ENCODE assay signal across 27 mouse cellular contexts in the genomic region with DNA sequence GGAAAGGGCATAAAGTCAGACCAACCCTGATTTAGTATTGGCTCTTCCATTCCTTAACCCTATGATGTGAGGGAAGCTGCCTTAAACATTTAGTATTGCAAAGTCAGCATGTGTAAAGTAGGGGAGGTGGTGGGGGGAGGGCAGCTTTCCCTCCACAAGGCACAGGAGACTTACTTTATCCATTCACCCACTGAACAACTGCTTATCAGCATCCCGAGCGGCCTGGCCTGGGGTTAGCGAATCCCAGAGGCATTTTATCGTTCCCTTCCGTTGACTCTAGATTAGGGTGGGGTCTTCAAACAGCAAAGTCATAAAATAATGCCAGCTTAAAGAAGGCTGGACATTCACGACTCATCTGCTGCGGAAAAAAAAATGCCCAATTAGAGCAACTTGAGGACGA. TPM values are rescaled to one million over a fixed set of nuclear protein-coding genes. Genes with fewer than 3 reads are reported as not detected.
DNase-seq lines count a peak whose midpoint lies in the region; ATAC-seq and TF ChIP-seq lines count a peak whose summit lies in the region.
"Had no signal": no experiment of that assay in that cellular context is flagged by ENCODE, and none has a peak within 500 bp of the region (broad histone marks: within the 10 kb centered on the region; RNA-seq: fewer than 3 reads in every experiment).

No protein-coding gene starts in this region.

- no peaks in the 10 kb centered on the region for H3K9me3 ChIP-seq in heart, embryonic 16.5 days (replicated peaks; ENCODE audit: control insufficient read depth, low read length)
- H3K9me3 ChIP-seq in liver, embryonic 11.5 days (ENCODE audit: control insufficient read depth, low read length), result no peaks in the 10 kb centered on the region
- no peaks in the 10 kb centered on the region for H3K9me3 ChIP-seq in kidney, embryonic 16.5 days (ENCODE audit: low read length)
- H3K9me3 ChIP-seq: forebrain, embryonic 10.5 days; limb, embryonic 10.5 days; neural tube, embryonic 15.5 days had no signal

- DNase-seq in heart, adult 2 months, result no peak
- DNase-seq in heart, postnatal 36 days, result no peak
- no peak for DNase-seq in heart, adult 8-10 months (ENCODE audit: low spot score)
- DNase-seq in liver, embryonic 11.5 days (ENCODE audit: low spot score), result no peak
- DNase-seq: adrenal gland, adult 2 months; B cell, adult 2 months; cerebellum, postnatal 36 days; forebrain, postnatal 0 days; kidney, adult 8-10 months; kidney, postnatal 36 days; lung, adult 18-20 months; lung, postnatal 14 days; right cerebral cortex, postnatal 14 days; spleen, adult 18-20 months; thymus, adult 18-20 months; thymus, postnatal 4 days had no signal

- H3K4me3 ChIP-seq in heart, adult 2 months, result no peak overlapping the region
- H3K4me3 ChIP-seq in heart, embryonic 16.5 days (ENCODE audit: low read length), result no peak overlapping the region
- H3K4me3 ChIP-seq in liver, embryonic 11.5 days (ENCODE audit: low read depth, low read length), result no peak overlapping the region
- no peak overlapping the region for H3K4me3 ChIP-seq in kidney, embryonic 16.5 days (ENCODE audit: low read length)
- H3K4me3 ChIP-seq: forebrain, embryonic 10.5 days; limb, embryonic 10.5 days; neural tube, embryonic 15.5 days had no signal

- H3K27ac ChIP-seq in heart, adult 2 months, result peak overlapping the region; percentile 84
- H3K27ac ChIP-seq in heart, embryonic 16.5 days (ENCODE audit: low read length), result peak overlapping the region; percentile 88
- H3K27ac ChIP-seq in liver, embryonic 11.5 days (ENCODE audit: low read depth, low read length), result no peak overlapping the region
- H3K27ac ChIP-seq in kidney, embryonic 16.5 days (ENCODE audit: low read length), result no peak overlapping the region
- H3K27ac ChIP-seq: forebrain, embryonic 10.5 days; hindbrain, embryonic 14.5 days; limb, embryonic 10.5 days; neural tube, embryonic 15.5 days had no signal

- no peak for ATAC-seq in heart, embryonic 16.5 days (replicated peaks; ENCODE audit: extremely low read depth, insufficient read depth, low FRiP score)
- peak; percentile 65 for ATAC-seq in liver, embryonic 11.5 days (replicated peaks; ENCODE audit: low FRiP score)
- 0 out of 2 replicates have a peak, but pooled peaks have one; percentile 24 for ATAC-seq in megakaryocyte-erythroid progenitor cell, adult 5-6 weeks (replicated peaks; ENCODE audit: low FRiP score, low TSS enrichment, poor library complexity, severe bottlenecking)
- no peak for ATAC-seq in kidney, embryonic 16.5 days (ENCODE audit: low FRiP score, low TSS enrichment)
- ATAC-seq: forebrain, postnatal 0 days; midbrain, embryonic 16.5 days had no signal

- no peak overlapping the region for H3K4me2 ChIP-seq in heart, embryonic 16.5 days (ENCODE audit: low read depth, low read length)
- H3K4me2 ChIP-seq in liver, embryonic 11.5 days, result peak overlapping the region; percentile 23
- no peak overlapping the region for H3K4me2 ChIP-seq in kidney, embryonic 16.5 days (replicated peaks; ENCODE audit: low read depth, low read length)
- H3K4me2 ChIP-seq: hindbrain, embryonic 14.5 days; neural tube, embryonic 15.5 days had no signal

- TF ChIP-seq CTCF in heart, adult 2 months (IDR thresholded peaks at IDR 0.05), result no peak

- intact Hi-C loops in heart, adult 2 months (cut with DNase I), result no loop called here
- intact Hi-C loops in heart, postnatal 36 days (cut with DNase I), result no loop called here

- no peak for TF ChIP-seq EP300 in heart, adult 2 months (IDR thresholded peaks at IDR 0.05; ENCODE audit: insufficient read depth, low read depth, low read length)

- H3K36me3 ChIP-seq in heart, adult 2 months (ENCODE audit: control insufficient read depth, insufficient read depth, low read length), result no peaks in the 10 kb centered on the region
- no peaks in the 10 kb centered on the region for H3K36me3 ChIP-seq in heart, embryonic 16.5 days (ENCODE audit: control insufficient read depth, insufficient read depth)
- H3K36me3 ChIP-seq in liver, embryonic 11.5 days (ENCODE audit: control insufficient read depth, insufficient read depth, low read length), result no peaks in the 10 kb centered on the region
- H3K36me3 ChIP-seq in kidney, embryonic 16.5 days (ENCODE audit: insufficient read depth, low read length), result no peaks in the 10 kb centered on the region
- H3K36me3 ChIP-seq: forebrain, embryonic 10.5 days; limb, embryonic 10.5 days; neural tube, embryonic 15.5 days had no signal

- no peaks in the 10 kb centered on the region for H3K79me2 ChIP-seq in heart, adult 2 months (replicated peaks; ENCODE audit: control insufficient read depth, insufficient read depth, low read length)

- H3K9ac ChIP-seq in heart, adult 2 months (ENCODE audit: low read depth, low read length), result no peak overlapping the region
- H3K9ac ChIP-seq in heart, embryonic 16.5 days (ENCODE audit: low read length), result no peak overlapping the region
- H3K9ac ChIP-seq in liver, embryonic 11.5 days (ENCODE audit: low read depth, low read length), result no peak overlapping the region
- H3K9ac ChIP-seq in kidney, embryonic 16.5 days (replicated peaks; ENCODE audit: low read length), result no peak overlapping the region
- H3K9ac ChIP-seq: forebrain, postnatal 0 days; hindbrain, embryonic 14.5 days; neural tube, embryonic 15.5 days had no signal

- H3K4me1 ChIP-seq in heart, adult 2 months (ENCODE audit: control insufficient read depth, insufficient read depth, low read length), result peaks cover 19% of the 10 kb centered on the region
- peaks cover 56% of the 10 kb centered on the region for H3K4me1 ChIP-seq in heart, embryonic 16.5 days (ENCODE audit: control insufficient read depth, insufficient read depth, low read length)
- peaks cover 23% of the 10 kb centered on the region for H3K4me1 ChIP-seq in liver, embryonic 11.5 days (replicated peaks; ENCODE audit: control insufficient read depth, insufficient read depth, low read length)
- H3K4me1 ChIP-seq in kidney, embryonic 16.5 days (ENCODE audit: insufficient read depth, low read length), result peaks cover 7% of the 10 kb centered on the region; the same call in 1 of the 2 replicates

- TF ChIP-seq POLR2A in heart, adult 2 months (IDR thresholded peaks at IDR 0.05; ENCODE audit: insufficient read depth, low read depth, low read length), result no peak

- WGBS in heart, adult 2 months, result 40% methylated on average over 8 of the region's 8 CpGs
- 35% methylated on average over 8 of the region's 8 CpGs for WGBS in heart, embryonic 16.5 days
- WGBS in liver, embryonic 11.5 days, result 36% methylated on average over 8 of the region's 8 CpGs
- WGBS in kidney, embryonic 16.5 days, result 72% methylated on average over 8 of the region's 8 CpGs

- H3K27me3 ChIP-seq in heart, adult 2 months (ENCODE audit: control insufficient read depth, insufficient read depth, low read length), result no peaks in the 10 kb centered on the region
- no peaks in the 10 kb centered on the region for H3K27me3 ChIP-seq in heart, embryonic 16.5 days (ENCODE audit: control insufficient read depth, insufficient read depth, low read length)
- H3K27me3 ChIP-seq in liver, embryonic 11.5 days (replicated peaks; ENCODE audit: control insufficient read depth, insufficient read depth, low read length), result no peaks in the 10 kb centered on the region
- no peaks in the 10 kb centered on the region for H3K27me3 ChIP-seq in kidney, embryonic 16.5 days (ENCODE audit: insufficient read depth, low read length)
- H3K27me3 ChIP-seq: neural tube, embryonic 15.5 days had no signal

RNA-seq across cellular contexts. Expression of gene Wfikkn2, which starts 15.6 kb away (rescaled TPM):
- total RNA-seq in heart, adult 2 months (2021), result 1 to 10 TPM; 4.3 to 6.3 TPM
- 4.5 and 4.6 TPM in 2 replicates for polyA plus RNA-seq in heart, adult 2 months (2012; rRNA removed)
- 1 to 10 TPM; 4.0 to 4.2 TPM for total RNA-seq in heart, postnatal 36 days (2021)
- 3.1 and 3.7 TPM in 2 replicates for polyA plus RNA-seq in heart, embryonic 16.5 days (2015; fragmentation: Nextera tagmentation; extraction: Ambion mirVana)
- 1 to 10 TPM; 6.8 to 8.1 (median 7.5) TPM for total RNA-seq in heart, adult 8-10 months (2022)
- 0.36 and 0.38 TPM in 2 replicates for polyA plus RNA-seq in liver, embryonic 11.5 days (2014; fragmentation: Nextera tagmentation; extraction: Ambion mirVana)
- total RNA-seq in megakaryocyte-erythroid progenitor cell, adult 5-6 weeks (2014; fragmentation: Nextera tagmentation), result 0.61 and 0.87 TPM in 2 replicates
- 0.50 TPM in 1 of 2 replicates, not detected in the other for total RNA-seq in megakaryocyte-erythroid progenitor cell, adult 5-6 weeks (2017)
- 2.2 and 3.1 TPM in 2 replicates for polyA plus RNA-seq in kidney, embryonic 16.5 days (2015; fragmentation: Nextera tagmentation; extraction: Ambion mirVana)

RNA-seq across cellular contexts. Expression of gene Tob1, which starts 19.0 kb away (rescaled TPM):
- 10 to 100 TPM; 47.6 to 55.1 TPM for total RNA-seq in heart, adult 2 months (2021)
- 29.0 and 33.1 TPM in 2 replicates for polyA plus RNA-seq in heart, adult 2 months (2012; rRNA removed)
- 10 to 100 TPM; 53.0 to 55.2 TPM for total RNA-seq in heart, postnatal 36 days (2021)
- 35.7 and 41.2 TPM in 2 replicates for polyA plus RNA-seq in heart, embryonic 16.5 days (2015; fragmentation: Nextera tagmentation; extraction: Ambion mirVana)
- 10 to 100 TPM; 51.3 to 58.4 (median 53.2) TPM for total RNA-seq in heart, adult 8-10 months (2022)
- polyA plus RNA-seq in liver, embryonic 11.5 days (2014; fragmentation: Nextera tagmentation; extraction: Ambion mirVana), result 18.4 and 18.6 TPM in 2 replicates
- total RNA-seq in megakaryocyte-erythroid progenitor cell, adult 5-6 weeks (2014; fragmentation: Nextera tagmentation), result 5.1 and 8.7 TPM in 2 replicates
- 4.4 and 7.8 TPM in 2 replicates for total RNA-seq in megakaryocyte-erythroid progenitor cell, adult 5-6 weeks (2017)
- polyA plus RNA-seq in kidney, embryonic 16.5 days (2015; fragmentation: Nextera tagmentation; extraction: Ambion mirVana), result 31.9 and 36.1 TPM in 2 replicates

RNA-seq across cellular contexts. Expression of gene Gm21885, which starts 51.4 kb away (rescaled TPM):
- total RNA-seq in heart, adult 2 months (2021), result under 1 TPM; 0.30 to 0.44 TPM
- polyA plus RNA-seq in heart, adult 2 months (2012; rRNA removed), result not detected in 2 replicates
- under 1 TPM in 1 of 2 experiments, not detected in 1; 0.42 TPM for total RNA-seq in heart, postnatal 36 days (2021)
- polyA plus RNA-seq in heart, embryonic 16.5 days (2015; fragmentation: Nextera tagmentation; extraction: Ambion mirVana), result not detected in 2 replicates
- under 1 TPM in 1 of 4 experiments, not detected in 3; 0.40 TPM for total RNA-seq in heart, adult 8-10 months (2022)
- polyA plus RNA-seq in liver, embryonic 11.5 days (2014; fragmentation: Nextera tagmentation; extraction: Ambion mirVana), result 0.40 TPM in 1 of 2 replicates, not detected in the other
- not detected in 2 replicates for total RNA-seq in megakaryocyte-erythroid progenitor cell, adult 5-6 weeks (2014; fragmentation: Nextera tagmentation)
- total RNA-seq in megakaryocyte-erythroid progenitor cell, adult 5-6 weeks (2017), result not detected in 2 replicates
- not detected in 2 replicates for polyA plus RNA-seq in kidney, embryonic 16.5 days (2015; fragmentation: Nextera tagmentation; extraction: Ambion mirVana)
- total RNA-seq: adrenal gland, adult 2 months; forebrain, postnatal 0 days; layer of hippocampus, postnatal 10 days; left cerebral cortex, adult 8-10 months had no signal
- polyA plus RNA-seq: adrenal gland, adult 2 months; forebrain, embryonic 10.5 days; forebrain, postnatal 0 days; gonadal fat pad, adult 2 months; hindbrain, embryonic 14.5 days; limb, embryonic 10.5 days; neural tube, embryonic 15.5 days had no signal

Comparison
In these comparisons a context has a peak if more than half of its experiments do, and no peak if none do; other contexts are left out.
1. H3K27ac ChIP-seq: peak in heart, adult 2 months (single experiment) and heart, embryonic 16.5 days (single experiment); none in liver, embryonic 11.5 days (single experiment) and kidney, embryonic 16.5 days (single experiment).
2. ATAC-seq: peak in liver, embryonic 11.5 days (single experiment) and megakaryocyte-erythroid progenitor cell, adult 5-6 weeks (single experiment); none in heart, embryonic 16.5 days (single experiment) and kidney, embryonic 16.5 days (single experiment).
3. RNA of gene Tob1, which starts 19.0 kb away (total RNA-seq): 53.0 to 55.2 TPM in heart, postnatal 36 days, 47.6 to 55.1 TPM in heart, adult 2 months and 51.3 to 58.4 TPM in heart, adult 8-10 months; 4.4 to 8.7 TPM in megakaryocyte-erythroid progenitor cell, adult 5-6 weeks; every median in the first group is over 4 times any median in the second.